Mouse (Mus musculus) neural tube, embryonic 11.5 days (tissue): Measurements from ENCODE around the gene Map2k5. TPM values are rescaled to one million over a fixed set of nuclear protein-coding genes. Genes with fewer than 3 reads are reported as not detected.

Source experiments
- ATAC-seq: fragments of 200-750 bp; cut with Nextera tagmentation; 2 replicates; pipeline ENCODE4 v1.8.0; 2017; ENCODE audit warnings: moderate number of reproducible peaks, mild to moderate bottlenecking, moderate TSS enrichment, moderate library complexity; ENCODE audit not compliant: insufficient read depth, low FRiP score, low TSS enrichment
- DNase-seq: peaks from one replicate; pipeline ENCODE4 v3.0.0-alpha.2; 2015; ENCODE audit warnings: low spot score
- H3K27ac ChIP-seq: fragments of 300-500 bp; sonication (generic); 2 replicates; pipeline ENCODE4 v1.5.1; 2014; ENCODE audit warnings: low read depth, mild to moderate bottlenecking, low read length
- H3K27me3 ChIP-seq: fragments of 300-500 bp; sonication (generic); 2 replicates; pipeline ENCODE4 v1.6.1; 2014; ENCODE audit warnings: mild to moderate bottlenecking, low read length, mixed read lengths; ENCODE audit not compliant: control insufficient read depth, insufficient read depth
- H3K36me3 ChIP-seq: fragments of 300-500 bp; sonication (generic); 2 replicates; pipeline ENCODE4 v1.6.1; 2014; ENCODE audit warnings: mild to moderate bottlenecking, low read length, moderate library complexity, mixed read lengths; ENCODE audit not compliant: control insufficient read depth, insufficient read depth
- H3K4me1 ChIP-seq: fragments of 300-500 bp; sonication (generic); 2 replicates; pipeline ENCODE4 v1.6.1; 2014; ENCODE audit warnings: low read length, mixed read lengths; ENCODE audit not compliant: control insufficient read depth, insufficient read depth
- H3K4me2 ChIP-seq: fragments of 300-500 bp; sonication (generic); 2 replicates; pipeline ENCODE4 v1.6.1; 2014; ENCODE audit warnings: low read depth, mild to moderate bottlenecking, moderate library complexity
- H3K4me3 ChIP-seq: fragments of 300-500 bp; sonication (generic); 2 replicates; pipeline ENCODE4 v1.5.1; 2014; ENCODE audit warnings: low read depth, low read length
- H3K9ac ChIP-seq: fragments of 300-500 bp; sonication (generic); 2 replicates; pipeline ENCODE4 v1.6.1; 2014; ENCODE audit warnings: mild to moderate bottlenecking, low read length
- H3K9me3 ChIP-seq: fragments of 300-500 bp; sonication (generic); 2 replicates; pipeline ENCODE4 v1.6.1; 2016; ENCODE audit warnings: low read length; ENCODE audit not compliant: control insufficient read depth
- WGBS: fragments of 180-500 bp; shearing (Covaris S2); extraction: QIAGEN DNeasy Blood & Tissue Kit; methylation state at CpG from one replicate; pipeline ENCODE4 v1.1.7; 2014; 5-methylcytosine and 5-hydroxymethylcytosine counted together
- polyA plus RNA-seq: library from polyadenylated mRNA; unstranded; fragments of >200 nt; fragmentation: Nextera tagmentation; extraction: Ambion mirVana; gene quantifications from 2 replicates; pipeline ENCODE4 v1.2.1, GENCODE M21; 2014

The Map2k5 gene
- polyA plus RNA-seq, 1 experiment from 2014 or later: 41.7 TPM

GRCm38 (mm10) chr9:63151949-63152348, 225.8 kb downstream of the Map2k5 start:
- Histone ChIP-seq H3K27ac (no peak overlapping the region), H3K36me3 (no peaks in the 10 kb centered on the region), H3K9ac (no peak overlapping the region), H3K4me1 (peaks cover 18% of the 10 kb centered on the region), H3K9me3 (no peaks in the 10 kb centered on the region), H3K4me2 (no peak overlapping the region), H3K27me3 (peaks cover 64% of the 10 kb centered on the region), H3K4me3 (no peak overlapping the region)
- WGBS: 18% methylated on average over 14 of the region's 14 CpGs
- ATAC-seq: no peak
- DNase-seq: no peak

GRCm38 (mm10) chr9:63151072-63151870, 226.4 kb downstream of the Map2k5 start:
- no peak overlapping the region for H3K9ac ChIP-seq
- no peaks in the 10 kb centered on the region for H3K9me3 ChIP-seq
- peak; percentile 55; the same call in 1 of the 2 replicates for ATAC-seq
- H3K36me3 ChIP-seq: no peaks in the 10 kb centered on the region
- H3K27ac ChIP-seq: no peak overlapping the region
- WGBS: 2% methylated on average over 20 of the region's 20 CpGs
- H3K4me3 ChIP-seq: no peak overlapping the region
- H3K4me2 ChIP-seq: no peak overlapping the region
- H3K27me3 ChIP-seq: peaks cover 70% of the 10 kb centered on the region
- DNase-seq: peak; percentile 80
- H3K4me1 ChIP-seq: peaks cover 21% of the 10 kb centered on the region

GRCm38 (mm10) chr9:63150086-63150800, 227.5 kb downstream of the Map2k5 start:
- H3K27ac ChIP-seq: no peak overlapping the region
- under 1% methylated on average over 27 of the region's 27 CpGs for WGBS
- DNase-seq (peak; percentile 61), ATAC-seq (no peak)
- peaks cover 25% of the 10 kb centered on the region for H3K4me1 ChIP-seq
- peaks cover 81% of the 10 kb centered on the region for H3K27me3 ChIP-seq
- 0 out of 2 replicates have a peak overlapping the region, but pooled peaks have one; percentile 1 for H3K4me2 ChIP-seq
- H3K9ac ChIP-seq: no peak overlapping the region
- 0 out of 2 replicates have a peak overlapping the region, but pooled peaks have one; percentile 41 for H3K4me3 ChIP-seq
- no peaks in the 10 kb centered on the region for H3K9me3 ChIP-seq
- no peaks in the 10 kb centered on the region for H3K36me3 ChIP-seq

- H3K4me2 ChIP-seq: peak overlapping the region; percentile 60
- whole genome bisulfite sequencing: 0% methylated on average over 19 of the region's 20 CpGs
Measured at GRCm38 (mm10) chr9:63149372-63149766, 228.3 kb downstream of the Map2k5 start.

GRCm38 (mm10) chr9:63148410-63149371, 229.0 kb downstream of the Map2k5 start, which contains the start of gene Skor1:
Skor1 (minus strand) TSS chr9:63148961.
- WGBS: under 1% methylated on average over 63 of the region's 108 CpGs
- Histone ChIP-seq H3K4me2 (peak within 1 kb of the TSS; percentile 60), H3K4me3 (peak within 1 kb of the TSS; percentile 41), H3K4me1 (peaks cover 25% of the 10 kb centered on the region), H3K27ac (peak within 1 kb of the TSS; percentile 27; the same call in 1 of the 2 replicates), H3K9me3 (no peaks in the 10 kb centered on the region), H3K27me3 (peaks cover 96% of the 10 kb centered on the region), H3K36me3 (no peaks in the 10 kb centered on the region), H3K9ac (peak within 1 kb of the TSS; percentile 52)
- ATAC-seq (no peak), DNase-seq (peak; percentile 38)

More at GRCm38 (mm10) chr9:63149372-63149766, 228.3 kb downstream of the Map2k5 start:
- ATAC-seq (no peak; the same call in 1 of the 2 replicates), DNase-seq (peak; percentile 29)
- Histone ChIP-seq H3K36me3 (no peaks in the 10 kb centered on the region), H3K27ac (0 out of 2 replicates have a peak overlapping the region, but pooled peaks have one; percentile 27), H3K4me3 (peak overlapping the region; percentile 41), H3K9ac (peak overlapping the region; percentile 52; the same call in 1 of the 2 replicates), H3K9me3 (no peaks in the 10 kb centered on the region), H3K4me1 (peaks cover 25% of the 10 kb centered on the region), H3K27me3 (peaks cover 89% of the 10 kb centered on the region)

GRCm38 (mm10) chr9:63147786-63148409, 229.8 kb downstream of the Map2k5 start:
- H3K4me1 ChIP-seq: peaks cover 25% of the 10 kb centered on the region
- peak overlapping the region; percentile 52 for H3K9ac ChIP-seq
- no peaks in the 10 kb centered on the region for H3K9me3 ChIP-seq
- peak overlapping the region; percentile 41 for H3K4me3 ChIP-seq
- H3K4me2 ChIP-seq: peak overlapping the region; percentile 60
- no peak for ATAC-seq
- H3K36me3 ChIP-seq: no peaks in the 10 kb centered on the region
- 1% methylated on average over 14 of the region's 14 CpGs for WGBS
- peak; percentile 27 for DNase-seq
- no peak overlapping the region for H3K27ac ChIP-seq
- peaks cover 98% of the 10 kb centered on the region for H3K27me3 ChIP-seq

- no peak overlapping the region for H3K27ac ChIP-seq
- H3K4me2 ChIP-seq: peak overlapping the region; percentile 17
- H3K36me3 ChIP-seq: no peaks in the 10 kb centered on the region
- H3K27me3 ChIP-seq: peaks cover 100% of the 10 kb centered on the region
- H3K9ac ChIP-seq: peak overlapping the region; percentile 5; the same call in 1 of the 2 replicates
- WGBS: 2% methylated on average over 9 of the region's 9 CpGs
- peaks cover 25% of the 10 kb centered on the region for H3K4me1 ChIP-seq
- no peaks in the 10 kb centered on the region for H3K9me3 ChIP-seq
- peak overlapping the region; percentile 41 for H3K4me3 ChIP-seq
- DNase-seq: peak; percentile 35
- ATAC-seq: no peak
Measured at GRCm38 (mm10) chr9:63147296-63147695, 230.4 kb downstream of the Map2k5 start.
